Mouse (Mus musculus): ENCODE measurements around the gene Kcna5. TPM values are rescaled to one million over a fixed set of nuclear protein-coding genes. Genes with fewer than 3 reads are reported as not detected.

The Kcna5 gene
- 1 to 10 TPM; 3.2 to 7.8 TPM for total RNA-seq (2021)

GRCm38 (mm10) chr6:126535208-126535910, at the start of gene Kcna5:
Gene Kcna5 (minus strand): TSS chr6:126535412.
- DNase-seq (ENCODE audit: low spot score in 2 of 2), result peak in 1 of 2 experiments; percentile 18
- intact Hi-C loops (cut with DNase I), result no loop called here

GRCm38 (mm10) chr6:126583075-126583474, 47.9 kb upstream of the Kcna5 start:
- intact Hi-C loops (cut with DNase I), result no loop called here
- DNase-seq (ENCODE audit: low spot score in 2 of 2), result no peak

DNA sequence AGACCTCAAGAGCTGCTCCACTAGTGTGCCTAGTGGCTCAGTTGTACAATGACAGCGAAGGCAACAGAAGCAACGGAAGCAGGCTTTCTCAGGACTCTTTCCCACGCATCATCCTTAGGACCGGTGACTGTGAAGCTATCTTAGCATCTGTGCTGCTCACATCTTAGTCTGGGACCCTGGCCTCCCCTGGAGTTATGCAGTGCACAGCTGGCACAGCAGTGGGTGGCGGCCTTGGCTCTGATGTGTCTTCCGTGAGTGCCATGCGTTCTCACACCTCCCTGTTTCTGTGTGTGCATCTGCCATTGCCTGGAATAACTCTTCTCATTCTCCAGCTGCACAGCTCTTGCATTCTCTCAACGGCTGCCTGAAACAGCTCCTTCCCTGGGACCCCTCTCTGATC, 46.4 kb upstream of the Kcna5 start:
- peak; percentile 45 to 90 for DNase-seq (ENCODE audit: low spot score in 2 of 2)
- intact Hi-C loops (cut with DNase I), result no loop called here

DNA sequence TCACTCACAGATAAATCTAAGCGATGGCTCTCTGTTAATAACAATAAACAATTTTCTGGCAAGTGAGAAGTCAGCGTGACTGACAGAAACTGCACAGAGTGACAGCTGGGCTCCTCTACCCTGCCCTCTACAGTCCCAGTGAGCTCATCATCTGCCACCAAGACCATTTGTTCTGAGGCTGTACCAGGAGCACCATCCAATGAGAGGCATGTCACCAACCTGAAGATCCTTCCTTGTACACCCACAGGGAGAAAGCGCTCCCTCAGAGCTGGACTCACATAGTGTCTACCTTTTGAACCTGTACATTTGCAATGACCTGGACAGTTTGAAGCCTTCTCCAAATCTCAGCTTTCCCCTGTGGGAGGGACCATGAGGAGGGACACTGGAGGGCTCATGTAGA, 45.4 kb upstream of the Kcna5 start:
- intact Hi-C loops (cut with DNase I), result no loop called here
- no peak for DNase-seq (ENCODE audit: low spot score in 2 of 2)

DNA sequence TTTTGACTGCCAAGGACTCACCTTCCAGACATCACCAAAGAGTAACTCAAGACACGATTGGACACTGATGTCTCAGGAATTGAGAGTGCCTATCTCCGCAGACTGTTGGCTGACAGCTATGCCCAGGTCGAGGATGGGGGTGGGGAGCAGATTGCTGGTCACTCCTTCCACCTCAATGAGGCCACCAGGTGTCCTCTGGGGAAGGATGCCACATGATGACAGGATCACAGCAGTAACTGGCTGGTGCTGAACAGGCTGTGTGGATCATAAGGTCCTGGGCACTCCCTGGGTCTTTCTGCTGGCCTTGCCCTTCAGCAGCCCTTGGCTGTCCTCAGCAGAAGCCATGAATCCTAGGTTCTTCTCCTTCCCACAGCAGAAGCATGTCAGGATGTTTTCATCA, 42.2 kb upstream of the Kcna5 start:
- DNase-seq (ENCODE audit: low spot score in 2 of 2), result no peak
- intact Hi-C loops (cut with DNase I), result no loop called here

GRCm38 (mm10) chr6:126576566-126576965, 41.4 kb upstream of the Kcna5 start:
- DNase-seq (ENCODE audit: low spot score in 2 of 2), result peak in 1 of 2 experiments; percentile 33
- intact Hi-C loops (cut with DNase I), result no loop called here

DNA sequence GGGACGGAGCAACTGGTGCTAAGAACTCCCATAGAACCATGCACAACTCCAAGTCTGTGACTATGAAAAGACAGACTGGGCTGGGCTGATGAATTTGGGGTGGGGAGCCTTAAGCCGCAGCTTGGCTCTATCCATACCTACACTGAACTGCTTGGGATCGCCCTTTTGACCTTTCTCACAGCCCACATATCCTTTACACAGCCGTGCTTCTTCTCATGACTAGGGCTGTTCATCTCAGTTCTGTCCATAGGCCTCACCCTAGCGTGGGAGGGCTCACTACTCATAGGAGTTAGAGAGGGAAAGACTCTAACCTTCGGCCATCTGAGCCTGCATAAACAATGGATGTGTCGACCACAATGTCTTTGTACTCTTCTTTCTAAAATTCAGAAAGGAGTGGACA, 39.6 kb upstream of the Kcna5 start:
- intact Hi-C loops (cut with DNase I), result no loop called here

GRCm38 (mm10) chr6:126573021-126573420, 37.8 kb upstream of the Kcna5 start:
- intact Hi-C loops (cut with DNase I), result no loop called here
- DNase-seq (ENCODE audit: low spot score in 2 of 2), result no peak

More for the DNA sequence above, 39.6 kb upstream of the Kcna5 start:
- DNase-seq (ENCODE audit: low spot score in 2 of 2), result no peak

- intact Hi-C loops (cut with DNase I), result loop anchor here (1.0 to 10.0 kb wide), 2 partner anchors 74 to 215 kb away; no protein-coding TSS in a partner anchor
- DNase-seq (ENCODE audit: low spot score in 2 of 2), result peak; percentile 67 to 95
Observed at GRCm38 (mm10) chr6:126569809-126570208, 34.6 kb upstream of the Kcna5 start.

DNA sequence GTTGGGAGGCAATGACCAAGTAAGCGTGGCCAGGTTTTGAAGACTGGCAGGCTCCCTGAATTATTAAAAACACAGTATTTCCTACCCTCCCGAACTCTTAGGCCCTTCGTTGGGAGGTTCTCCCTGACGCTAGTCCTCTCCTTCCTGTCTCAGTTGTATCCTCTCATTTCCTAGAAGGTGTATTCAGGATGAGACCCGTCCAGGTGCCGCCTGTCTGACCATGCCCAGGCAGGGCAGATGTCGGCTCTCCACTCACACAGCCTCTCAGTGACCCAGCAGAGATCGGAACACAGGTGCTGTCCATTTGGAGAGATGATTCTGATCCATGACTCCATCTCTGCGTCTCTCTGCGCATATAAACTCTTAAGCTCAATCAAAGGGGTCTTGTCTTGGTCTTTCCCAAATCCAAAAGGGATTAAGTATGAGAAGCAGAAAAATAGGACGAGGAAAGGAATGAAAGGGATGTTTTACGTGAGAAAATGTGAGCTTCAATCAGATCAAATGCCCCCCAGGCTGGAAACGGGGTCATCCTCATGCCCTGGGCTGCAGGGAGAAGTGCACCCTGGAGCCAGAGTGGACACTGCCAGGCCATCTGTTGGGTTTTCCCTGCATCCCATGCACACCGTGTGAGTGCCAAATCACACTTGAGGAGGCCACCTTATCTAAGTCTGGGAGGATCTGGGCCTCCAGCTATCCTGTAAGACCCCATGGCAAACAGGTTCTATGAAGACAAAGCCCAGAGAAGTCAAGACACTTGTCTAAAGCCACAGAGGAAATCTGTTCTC, 33.0 kb upstream of the Kcna5 start:
- DNase-seq (ENCODE audit: low spot score in 2 of 2), result no peak
- intact Hi-C loops (cut with DNase I), result loop anchor here (10.0 kb wide), 1 partner anchor 217 kb away; no protein-coding TSS in a partner anchor

DNA sequence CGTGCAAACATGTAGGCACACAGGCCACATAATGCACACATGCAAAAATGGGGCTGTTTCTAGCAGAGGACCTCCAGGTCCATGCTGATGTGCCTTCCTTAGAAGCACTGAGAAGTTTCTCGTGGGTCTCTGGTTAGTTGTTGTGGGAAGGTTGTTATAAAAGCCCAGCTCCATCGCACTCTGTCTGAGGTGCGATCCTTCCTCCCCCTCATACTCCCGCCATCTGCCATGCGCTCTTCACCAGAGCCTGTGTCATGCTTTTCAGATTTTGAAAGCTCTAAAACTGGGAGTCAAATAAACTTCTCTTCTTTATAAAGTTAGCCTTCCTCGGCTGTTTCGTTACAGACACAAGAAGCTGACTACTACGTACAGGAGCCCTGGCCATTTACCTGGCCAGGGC, 32.1 kb upstream of the Kcna5 start:
- peak in 1 of 2 experiments; percentile 80 for DNase-seq (ENCODE audit: low spot score in 2 of 2)
- intact Hi-C loops (cut with DNase I), result loop anchor here (10.0 kb wide), 1 partner anchor 217 kb away; no protein-coding TSS in a partner anchor

- intact Hi-C loops (cut with DNase I), result loop anchor here (1.0 to 10.0 kb wide), 2 partner anchors 138 to 220 kb away; no protein-coding TSS in a partner anchor
- no peak for DNase-seq (ENCODE audit: low spot score in 2 of 2)
Observed at GRCm38 (mm10) chr6:126564376-126564775, 29.2 kb upstream of the Kcna5 start.

GRCm38 (mm10) chr6:126563898-126564297, 28.7 kb upstream of the Kcna5 start:
- DNase-seq (ENCODE audit: low spot score in 2 of 2), result peak; percentile 89 to 93
- intact Hi-C loops (cut with DNase I), result loop anchor here (1.0 to 10.0 kb wide), 2 partner anchors 138 to 221 kb away; no protein-coding TSS in a partner anchor

- intact Hi-C loops (cut with DNase I), result loop anchor here (10.0 kb wide), 1 partner anchor 223 kb away; no protein-coding TSS in a partner anchor
- DNase-seq (ENCODE audit: low spot score in 2 of 2), result no peak
Observed at GRCm38 (mm10) chr6:126561702-126562101, 26.5 kb upstream of the Kcna5 start.

DNA sequence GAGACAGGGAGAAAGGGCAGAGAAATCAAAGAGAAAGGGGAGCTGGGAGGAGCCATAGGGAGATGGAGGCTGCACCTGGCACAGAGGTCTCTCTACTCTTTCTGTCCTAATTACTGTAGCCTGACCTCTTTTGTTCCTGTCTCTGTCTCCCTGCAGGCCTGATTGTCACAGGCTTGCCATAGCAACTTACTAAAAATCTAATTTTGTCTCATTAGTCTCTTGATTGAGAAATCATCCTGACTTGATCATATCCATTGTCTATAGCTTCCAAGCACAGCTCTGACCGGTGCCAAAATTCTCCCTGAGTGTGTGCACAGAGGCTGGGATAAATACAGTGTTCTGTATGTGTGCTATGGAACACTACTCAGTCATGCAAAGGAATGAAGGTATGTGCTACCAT, 25.5 kb upstream of the Kcna5 start:
- intact Hi-C loops (cut with DNase I), result loop anchor here (10.0 kb wide), 1 partner anchor 224 kb away; no protein-coding TSS in a partner anchor
- DNase-seq (ENCODE audit: low spot score in 2 of 2), result no peak

- intact Hi-C loops (cut with DNase I), result loop anchor here (10.0 kb wide), 1 partner anchor 225 kb away; no protein-coding TSS in a partner anchor
Observed at GRCm38 (mm10) chr6:126560036-126560435, 24.8 kb upstream of the Kcna5 start.

DNA sequence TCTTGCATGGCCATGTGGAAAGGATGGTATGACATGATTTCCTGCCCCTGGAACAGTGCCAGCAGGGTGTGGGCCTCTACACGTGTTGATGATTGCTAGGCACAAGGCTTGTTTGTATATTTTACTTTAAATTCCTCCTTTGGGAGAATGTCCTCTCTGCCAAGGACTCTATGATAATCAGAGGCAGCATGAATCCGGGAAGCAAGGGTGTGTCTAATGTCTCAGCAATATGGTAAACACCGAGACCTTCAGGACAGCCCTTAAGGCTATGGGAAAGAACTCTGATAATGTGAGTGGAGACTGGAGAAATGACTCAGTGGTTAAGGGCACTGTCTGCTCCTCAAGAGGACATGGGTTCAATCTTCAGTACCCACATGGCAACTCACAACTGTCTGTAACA, 23.1 kb upstream of the Kcna5 start:
- DNase-seq (ENCODE audit: low spot score in 2 of 2), result no peak
- intact Hi-C loops (cut with DNase I), result loop anchor here (10.0 kb wide), 1 partner anchor 403 kb away; no protein-coding TSS in a partner anchor

More at GRCm38 (mm10) chr6:126560036-126560435, 24.8 kb upstream of the Kcna5 start:
- no peak for DNase-seq (ENCODE audit: low spot score in 2 of 2)

DNA sequence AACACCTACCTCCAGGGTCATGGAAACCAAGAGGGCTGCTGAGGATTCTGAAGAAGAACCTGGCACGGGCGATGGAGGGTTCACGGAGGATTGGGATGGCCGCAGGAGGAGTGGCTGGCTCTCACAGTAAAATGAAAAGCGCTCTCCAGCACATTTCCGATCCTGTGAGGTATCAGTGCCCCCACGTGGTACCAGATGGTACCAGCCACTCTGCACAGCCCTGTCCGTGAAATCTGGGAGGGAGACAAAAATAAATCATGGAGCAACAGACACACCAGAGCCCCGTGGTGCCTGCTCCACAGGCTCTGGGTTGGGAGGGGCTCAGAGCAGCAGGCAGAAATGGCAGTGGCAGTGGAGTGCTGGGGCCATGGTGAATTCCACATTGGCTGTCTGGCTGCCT, 18.6 kb upstream of the Kcna5 start:
- intact Hi-C loops (cut with DNase I), result loop anchor here (1.0 to 10.0 kb wide), 2 partner anchors 54 to 399 kb away; no protein-coding TSS in a partner anchor
- DNase-seq (ENCODE audit: low spot score in 2 of 2), result peak; percentile 49 to 79

- intact Hi-C loops (cut with DNase I), result loop anchor here (10.0 kb wide), 1 partner anchor 397 kb away; no protein-coding TSS in a partner anchor
- peak; percentile 56 to 59 for DNase-seq (ENCODE audit: low spot score in 2 of 2)
Observed at GRCm38 (mm10) chr6:126551862-126552395, 16.7 kb upstream of the Kcna5 start.

Data from left cerebral cortex, postnatal 25 days (tissue).